Mouse (Mus musculus) MN1 (cell line): ENCODE results near the gene Lmod1.
A peak's percentile ranks its signal among the peaks of the same experiment; 100 is the strongest.

Experiments used
- DNase-seq: peaks from one replicate; pipeline ENCODE4 v3.0.0-alpha.2; 2016; ENCODE audit warnings: low spot score

Lmod1 gene

GRCm38 (mm10) chr1:135324571-135324970 lies at the start of gene Lmod1:
TSS of gene Lmod1 (plus strand) at chr1:135324807.
- no peak for DNase-seq

GRCm38 (mm10) chr1:135280646-135281045 lies 44.0 kb upstream of the Lmod1 start:
- DNase-seq: peak; percentile 85

- DNase-seq: no peak
Measured at GRCm38 (mm10) chr1:135281841-135282240, 42.8 kb upstream of the Lmod1 start.

GRCm38 (mm10) chr1:135282536-135283286 lies 41.9 kb upstream of the Lmod1 start:
- no peak for DNase-seq

GRCm38 (mm10) chr1:135283287-135283825 lies 41.3 kb upstream of the Lmod1 start:
- no peak for DNase-seq

GRCm38 (mm10) chr1:135283826-135284291 lies 40.7 kb upstream of the Lmod1 start, which contains the start of gene Rnpep:
TSS of gene Rnpep (minus strand) at chr1:135284084.
- DNase-seq: peak; percentile 77

GRCm38 (mm10) chr1:135286311-135286710 lies 38.3 kb upstream of the Lmod1 start:
- DNase-seq: no peak

GRCm38 (mm10) chr1:135290908-135291307 lies 33.7 kb upstream of the Lmod1 start:
- no peak for DNase-seq

- peak; percentile 17 for DNase-seq
Measured at GRCm38 (mm10) chr1:135311356-135311755, 13.3 kb upstream of the Lmod1 start.

- DNase-seq: no peak
Measured at GRCm38 (mm10) chr1:135312201-135312600, 12.4 kb upstream of the Lmod1 start.

- DNase-seq: peak; percentile 95
Measured at GRCm38 (mm10) chr1:135313284-135314031, 11.1 kb upstream of the Lmod1 start, which contains the start of gene Timm17a. TSS of gene Timm17a (minus strand) at chr1:135313778.

GRCm38 (mm10) chr1:135323367-135323901 lies 1.2 kb upstream of the Lmod1 start:
- peak; percentile 29 for DNase-seq

- DNase-seq: no peak
Measured at GRCm38 (mm10) chr1:135325934-135326333, 1.3 kb downstream of the Lmod1 start.

- DNase-seq: no peak
Measured at GRCm38 (mm10) chr1:135328368-135328767, 3.8 kb downstream of the Lmod1 start.

GRCm38 (mm10) chr1:135330578-135330977 lies 6.0 kb downstream of the Lmod1 start:
- DNase-seq: no peak

GRCm38 (mm10) chr1:135341947-135342346 lies 17.3 kb downstream of the Lmod1 start:
- DNase-seq: no peak

- no peak for DNase-seq
Measured at GRCm38 (mm10) chr1:135344026-135344425, 19.4 kb downstream of the Lmod1 start.

- DNase-seq: no peak
Measured at GRCm38 (mm10) chr1:135346891-135347290, 22.3 kb downstream of the Lmod1 start.

- DNase-seq: peak; percentile 50
Measured at GRCm38 (mm10) chr1:135347498-135348169, 23.0 kb downstream of the Lmod1 start.

- DNase-seq: peak; percentile 46
Measured at GRCm38 (mm10) chr1:135351953-135352352, 27.3 kb downstream of the Lmod1 start.

GRCm38 (mm10) chr1:135359071-135359470 lies 34.5 kb downstream of the Lmod1 start:
- no peak for DNase-seq

- no peak for DNase-seq
Measured at GRCm38 (mm10) chr1:135361491-135361890, 36.9 kb downstream of the Lmod1 start.
